Mouse (Mus musculus) C2C12 (cell line): ENCODE data around the gene Ctsa.

Experiments used
- CTCF ChIP-seq: IDR thresholded peaks from one replicate; pipeline ENCODE4 v1.5.1; 2011; ENCODE audit not compliant: control insufficient read depth, insufficient read depth, insufficient read length
- MYOG ChIP-seq: IDR thresholded peaks from one replicate; pipeline ENCODE4 v1.6.1; 2011; ENCODE audit not compliant: control insufficient read depth, insufficient read length; ENCODE audit errors: extremely low read depth
- USF1 ChIP-seq: IDR thresholded peaks from one replicate; pipeline ENCODE4 v1.6.1; 2011; ENCODE audit warnings: low read depth, mild to moderate bottlenecking, control low read depth, moderate library complexity

GRCm38 (mm10) chr2:164835164-164835563 is 2.5 kb downstream of the Ctsa start:
- TF ChIP-seq CTCF (no peak), MYOG (no peak), USF1 (no peak)
